Mouse (Mus musculus) ES-Bruce4 (cell line): Measurements from ENCODE around the gene Olfr577. TPM values are rescaled to one million over a fixed set of nuclear protein-coding genes. Genes with fewer than 3 reads are reported as not detected.

ENCODE experiments used
- H3K27ac ChIP-seq: 2 replicates; pipeline ENCODE4 v1.5.1; 2012; ENCODE audit warnings: low read length, inconsistent platforms; ENCODE audit not compliant: insufficient read depth
- H3K27me3 ChIP-seq: 2 replicates; pipeline ENCODE4 v1.6.1; 2012; ENCODE audit warnings: mild to moderate bottlenecking, low read length, inconsistent platforms; ENCODE audit not compliant: control insufficient read depth, poor library complexity, insufficient read depth, severe bottlenecking
- H3K36me3 ChIP-seq: 2 replicates; pipeline ENCODE4 v1.6.1; 2012; ENCODE audit warnings: inconsistent platforms, mild to moderate bottlenecking, low read length, moderate library complexity; ENCODE audit not compliant: control insufficient read depth, poor library complexity, insufficient read depth, severe bottlenecking
- H3K4me1 ChIP-seq: one replicate; pipeline ENCODE4 v1.8.1; 2011; ENCODE audit warnings: low read length; ENCODE audit not compliant: control insufficient read depth, insufficient read depth
- H3K4me3 ChIP-seq: 2 replicates; pipeline ENCODE4 v1.5.1; 2011; ENCODE audit warnings: low read depth, mild to moderate bottlenecking, low read length
- H3K9ac ChIP-seq: 2 replicates; pipeline ENCODE4 v1.6.1; 2012; ENCODE audit warnings: low read depth, mild to moderate bottlenecking, inconsistent platforms; ENCODE audit not compliant: poor library complexity, severe bottlenecking
- H3K9me3 ChIP-seq: replicated peaks from 2 replicates; pipeline ENCODE4 v1.6.1; 2012; ENCODE audit warnings: mild to moderate bottlenecking, low read length, inconsistent platforms; ENCODE audit not compliant: control insufficient read depth, poor library complexity, insufficient read depth, severe bottlenecking
- CTCF ChIP-seq: IDR thresholded peaks from one replicate; pipeline ENCODE4 v1.8.1; 2011; ENCODE audit warnings: low read depth, low read length
- EP300 ChIP-seq: IDR thresholded peaks from 2 replicates; pipeline ENCODE4 v1.6.1; 2011; ENCODE audit warnings: low read depth, low read length; ENCODE audit not compliant: insufficient read depth
- POLR2A ChIP-seq: IDR thresholded peaks from one replicate; pipeline ENCODE4 v1.8.1; 2011; ENCODE audit warnings: low read length; ENCODE audit not compliant: insufficient read depth
- polyA plus RNA-seq: library from polyadenylated mRNA; stranded (reverse); fragments of >200 nt; gene quantifications from 2 replicates; pipeline ENCODE4 v1.2.4, GENCODE M21; 2011; ENCODE audit warnings: low read depth; ENCODE audit not compliant: missing spikeins, insufficient read depth, insufficient read length

Gene Olfr577
- polyA plus RNA-seq, 1 experiment: not detected

DNA sequence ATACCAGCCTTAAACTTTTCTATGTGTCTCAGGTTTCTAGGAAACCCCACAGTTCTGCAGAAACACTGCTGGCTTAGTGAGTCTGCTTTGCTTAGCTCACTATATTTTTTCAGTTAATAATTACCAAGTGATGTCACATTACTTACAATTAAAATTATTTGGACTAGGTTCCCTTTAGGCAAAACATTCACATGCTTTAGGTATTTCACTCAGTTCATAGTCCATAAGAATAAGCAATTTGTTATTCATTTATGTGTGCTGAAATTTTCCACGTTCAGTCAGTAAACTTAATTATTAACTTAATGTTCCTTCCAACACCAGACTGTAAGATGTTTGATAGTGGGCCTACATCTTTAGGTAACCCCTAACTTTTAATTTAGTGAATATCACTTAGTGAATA, 25.0 kb downstream of the Olfr577 start:
- Histone ChIP-seq H3K4me1 (no peaks in the 10 kb centered on the region), H3K27ac (no peak overlapping the region), H3K9me3 (no peaks in the 10 kb centered on the region), H3K9ac (no peak overlapping the region), H3K36me3 (no peaks in the 10 kb centered on the region), H3K27me3 (no peaks in the 10 kb centered on the region), H3K4me3 (no peak overlapping the region)
- TF ChIP-seq POLR2A: no peak
- TF ChIP-seq CTCF: no peak
- TF ChIP-seq EP300: no peak

DNA sequence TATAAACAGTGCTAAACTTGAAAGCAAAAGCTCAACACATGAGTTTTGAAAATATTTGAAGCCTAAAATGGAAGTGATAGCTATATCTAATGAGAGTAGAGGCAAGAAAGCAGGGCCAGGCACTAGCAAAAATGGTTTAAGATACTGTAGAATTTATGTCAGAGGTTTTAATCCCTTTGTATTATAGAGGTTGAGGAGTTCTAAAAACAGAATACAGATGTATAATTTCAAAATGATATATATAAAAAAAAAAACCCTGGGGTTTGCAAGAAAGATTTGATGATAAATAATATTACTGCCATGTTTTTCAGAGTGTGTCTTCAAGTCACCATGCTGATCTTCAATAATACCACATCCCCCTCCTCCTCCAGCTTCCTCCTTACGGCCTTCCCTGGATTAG, 27.6 kb downstream of the Olfr577 start, which contains the start of gene Olfr574:
Olfr574 (plus strand) TSS at position 301 of the 400 bp plus-strand sequence.
- H3K27ac ChIP-seq: no peak within 1 kb of the TSS
- TF ChIP-seq CTCF: no peak
- no peak for TF ChIP-seq EP300
- no peak for TF ChIP-seq POLR2A
- H3K4me3 ChIP-seq: no peak within 1 kb of the TSS
- H3K36me3 ChIP-seq: no peaks in the 10 kb centered on the region
- H3K9ac ChIP-seq: no peak within 1 kb of the TSS
- no peaks in the 10 kb centered on the region for H3K4me1 ChIP-seq
- no peaks in the 10 kb centered on the region for H3K9me3 ChIP-seq
- no peaks in the 10 kb centered on the region for H3K27me3 ChIP-seq

DNA sequence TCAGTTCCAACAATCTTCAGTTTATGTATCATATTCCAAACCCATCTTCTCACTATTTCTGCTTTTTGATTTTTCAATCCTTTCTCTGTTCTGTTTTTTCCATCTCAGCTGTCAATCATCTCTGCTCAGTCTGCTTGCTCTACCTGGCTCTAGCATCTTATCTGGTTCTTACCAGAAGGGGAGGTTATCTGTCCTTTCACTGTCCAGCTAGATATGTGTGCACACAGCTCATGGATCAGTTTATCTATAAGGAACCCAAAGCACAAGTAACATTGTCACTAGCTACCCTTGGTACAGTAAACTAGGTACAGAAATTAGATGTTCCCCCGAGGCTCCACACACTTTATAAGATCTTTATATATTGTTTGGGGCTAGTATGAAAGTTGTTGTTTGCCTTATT, 32.3 kb downstream of the Olfr577 start:
- no peak overlapping the region for H3K27ac ChIP-seq
- no peaks in the 10 kb centered on the region for H3K36me3 ChIP-seq
- H3K27me3 ChIP-seq: no peaks in the 10 kb centered on the region
- no peak overlapping the region for H3K9ac ChIP-seq
- H3K4me3 ChIP-seq: no peak overlapping the region
- no peaks in the 10 kb centered on the region for H3K9me3 ChIP-seq
- TF ChIP-seq CTCF (no peak), POLR2A (no peak), EP300 (no peak)
- no peaks in the 10 kb centered on the region for H3K4me1 ChIP-seq

DNA sequence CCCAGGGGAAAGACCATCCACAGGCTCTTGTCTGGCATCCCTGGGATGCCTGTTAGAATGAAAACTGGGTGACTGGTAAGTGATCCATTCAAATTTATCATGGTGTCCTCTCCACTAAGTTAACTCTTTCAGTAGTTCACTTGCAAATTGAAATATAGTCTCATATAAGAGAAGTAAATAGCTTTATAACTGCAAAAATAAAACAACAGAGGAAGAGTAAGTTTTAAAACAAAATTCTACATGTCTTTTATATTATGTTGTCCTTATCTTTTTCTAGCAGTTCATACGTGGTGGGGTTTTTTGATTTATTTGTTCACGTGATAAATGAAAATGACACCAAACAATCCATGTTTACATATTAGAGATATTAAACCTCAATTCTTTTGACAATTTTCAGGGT, 33.3 kb downstream of the Olfr577 start, which contains the start of gene Olfr573-ps1:
Olfr573-ps1 (minus strand) TSS at position 101 of the 400 bp plus-strand sequence.
- Histone ChIP-seq H3K36me3 (no peaks in the 10 kb centered on the region), H3K9ac (no peak within 1 kb of the TSS)

DNA sequence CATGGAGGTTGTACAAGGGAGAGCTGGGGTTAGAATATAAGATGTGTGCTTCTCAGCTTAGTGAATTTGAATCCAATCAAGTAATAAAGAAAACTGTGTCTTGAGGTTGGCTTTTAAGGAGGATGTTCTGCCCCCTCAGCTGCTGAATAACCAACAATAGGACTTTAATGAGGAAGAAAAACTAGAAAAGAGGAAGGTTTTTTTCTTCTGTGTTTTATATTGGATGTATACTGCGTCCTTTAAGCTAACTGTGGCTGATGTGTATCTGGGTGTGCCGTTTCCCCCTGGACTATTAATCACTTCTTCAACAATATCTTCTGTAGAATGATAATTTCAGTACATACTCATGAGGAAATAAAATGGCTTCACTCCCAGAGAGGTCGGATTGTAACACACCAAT, 48.6 kb downstream of the Olfr577 start:
- H3K36me3 ChIP-seq: no peaks in the 10 kb centered on the region
- no peaks in the 10 kb centered on the region for H3K9me3 ChIP-seq
- no peaks in the 10 kb centered on the region for H3K27me3 ChIP-seq
- no peak overlapping the region for H3K4me3 ChIP-seq
- H3K9ac ChIP-seq: no peak overlapping the region
- TF ChIP-seq POLR2A (no peak), EP300 (no peak), CTCF (no peak)
- H3K27ac ChIP-seq: no peak overlapping the region
- H3K4me1 ChIP-seq: no peaks in the 10 kb centered on the region

More for the DNA sequence above, 33.3 kb downstream of the Olfr577 start, which contains the start of gene Olfr573-ps1:
- no peak within 1 kb of the TSS for H3K27ac ChIP-seq
- no peaks in the 10 kb centered on the region for H3K4me1 ChIP-seq
- no peaks in the 10 kb centered on the region for H3K27me3 ChIP-seq
- no peak within 1 kb of the TSS for H3K4me3 ChIP-seq
- no peak for TF ChIP-seq POLR2A
- no peak for TF ChIP-seq EP300
- TF ChIP-seq CTCF: no peak
- no peaks in the 10 kb centered on the region for H3K9me3 ChIP-seq

DNA sequence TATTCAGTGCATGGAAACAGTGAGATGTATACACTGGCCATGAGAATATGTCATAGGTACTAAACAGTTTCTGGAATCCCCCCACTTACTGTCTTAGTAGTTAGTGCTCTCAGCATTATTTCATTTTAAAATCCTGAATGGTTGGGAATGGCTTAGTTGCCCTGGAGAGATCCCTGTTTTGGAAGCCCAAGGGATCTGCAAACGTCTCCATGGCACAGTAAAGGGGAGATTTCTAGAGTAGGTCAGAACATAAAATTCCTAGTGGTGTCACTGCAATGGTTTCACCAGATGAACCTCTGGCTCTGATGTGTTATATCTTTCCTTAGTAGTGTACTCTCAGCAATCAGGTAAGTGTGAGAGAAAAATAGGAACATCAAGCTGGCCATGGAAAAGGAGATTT, 51.6 kb downstream of the Olfr577 start, which contains the start of gene Olfr572:
Olfr572 (plus strand) TSS at position 301 of the 400 bp plus-strand sequence.
- no peaks in the 10 kb centered on the region for H3K36me3 ChIP-seq
- no peaks in the 10 kb centered on the region for H3K4me1 ChIP-seq
- TF ChIP-seq CTCF (no peak), EP300 (no peak), POLR2A (no peak)
- H3K4me3 ChIP-seq: no peak within 1 kb of the TSS
- no peak within 1 kb of the TSS for H3K27ac ChIP-seq
- no peaks in the 10 kb centered on the region for H3K27me3 ChIP-seq
- H3K9ac ChIP-seq: no peak within 1 kb of the TSS
- no peaks in the 10 kb centered on the region for H3K9me3 ChIP-seq

Other genes with a start within 250 kb of the Olfr577 start
- not detected in 2 replicates for gene Olfr559, start 248.5 kb downstream of the Olfr577 start, polyA plus RNA-seq
- gene Olfr560, start 216.6 kb downstream of the Olfr577 start, polyA plus RNA-seq: not detected in 2 replicates
- not detected in 2 replicates for gene Olfr78, start 216.5 kb downstream of the Olfr577 start, polyA plus RNA-seq
- gene Olfr561, start 204.7 kb downstream of the Olfr577 start, polyA plus RNA-seq: not detected in 2 replicates
- not detected in 2 replicates for gene Olfr564, start 172.5 kb downstream of the Olfr577 start, polyA plus RNA-seq
- gene Olfr566, start 117.2 kb downstream of the Olfr577 start, polyA plus RNA-seq: not detected in 2 replicates
- not detected in 2 replicates for gene Olfr568, start 98.8 kb downstream of the Olfr577 start, polyA plus RNA-seq
- gene Olfr569, start 85.1 kb downstream of the Olfr577 start, polyA plus RNA-seq: not detected in 2 replicates
- not detected in 2 replicates for gene Olfr570, start 81.4 kb downstream of the Olfr577 start, polyA plus RNA-seq
- gene Olfr571, start 58.4 kb downstream of the Olfr577 start, polyA plus RNA-seq: 0.33 and 0.39 TPM in 2 replicates
- gene Olfr572, start 51.5 kb downstream of the Olfr577 start, polyA plus RNA-seq: not detected in 2 replicates
- not detected in 2 replicates for gene Olfr573-ps1, start 33.4 kb downstream of the Olfr577 start, polyA plus RNA-seq
- gene Olfr574, start 27.5 kb downstream of the Olfr577 start, polyA plus RNA-seq: not detected in 2 replicates
- gene Olfr575, start 17.2 kb downstream of the Olfr577 start, polyA plus RNA-seq: not detected in 2 replicates
- gene Olfr576, start 13.3 kb downstream of the Olfr577 start, polyA plus RNA-seq: 0.19 TPM in 1 of 2 replicates, not detected in the other
- gene Olfr578, start 13.4 kb upstream of the Olfr577 start, polyA plus RNA-seq: not detected in 2 replicates
- not detected in 2 replicates for gene Olfr582, start 62.1 kb upstream of the Olfr577 start, polyA plus RNA-seq
- not detected in 2 replicates for gene Olfr583, start 75.4 kb upstream of the Olfr577 start, polyA plus RNA-seq
- not detected in 2 replicates for gene Olfr584, start 105.9 kb upstream of the Olfr577 start, polyA plus RNA-seq
- gene Olfr585, start 121.8 kb upstream of the Olfr577 start, polyA plus RNA-seq: not detected in 2 replicates
- not detected in 2 replicates for gene Olfr586, start 149.7 kb upstream of the Olfr577 start, polyA plus RNA-seq
- gene Olfr588-ps1, start 164.9 kb upstream of the Olfr577 start, polyA plus RNA-seq: not detected in 2 replicates
- not detected in 2 replicates for gene Olfr589, start 180.4 kb upstream of the Olfr577 start, polyA plus RNA-seq
- not detected in 2 replicates for gene Olfr591, start 202.4 kb upstream of the Olfr577 start, polyA plus RNA-seq
- gene Olfr592, start 208.9 kb upstream of the Olfr577 start, polyA plus RNA-seq: not detected in 2 replicates
- not detected in 2 replicates for gene Olfr593, start 235.9 kb upstream of the Olfr577 start, polyA plus RNA-seq
- not detected in 2 replicates for gene Olfr594, start 241.1 kb upstream of the Olfr577 start, polyA plus RNA-seq